Mouse (Mus musculus) testis, adult 2 months (tissue): Measurements from ENCODE around the gene Gucd1. TPM values are rescaled to one million over a fixed set of nuclear protein-coding genes. Genes with fewer than 3 reads are reported as not detected.

Experiments
- H3K27ac ChIP-seq: fragments of 200-500 bp; 2 replicates; pipeline ENCODE4 v1.5.1; 2012; ENCODE audit warnings: low read depth, low read length; ENCODE audit not compliant: control insufficient read depth, insufficient read depth
- H3K27me3 ChIP-seq: fragments of 200-500 bp; 2 replicates; pipeline ENCODE4 v1.6.1; 2012; ENCODE audit warnings: mild to moderate bottlenecking, low read length, moderate library complexity; ENCODE audit not compliant: control insufficient read depth, insufficient read depth
- H3K36me3 ChIP-seq: fragments of 200-500 bp; 2 replicates; pipeline ENCODE4 v1.6.1; 2012; ENCODE audit warnings: mild to moderate bottlenecking, low read length; ENCODE audit not compliant: control insufficient read depth, insufficient read depth
- H3K4me1 ChIP-seq: fragments of 200-500 bp; 2 replicates; pipeline ENCODE4 v1.6.1; 2012; ENCODE audit warnings: low read length; ENCODE audit not compliant: control insufficient read depth, insufficient read depth
- H3K4me3 ChIP-seq: fragments of 200-500 bp; 2 replicates; pipeline ENCODE4 v1.5.1; 2012; ENCODE audit warnings: low read depth, mild to moderate bottlenecking, low read length, moderate library complexity, mixed read lengths; ENCODE audit not compliant: control insufficient read depth
- CTCF ChIP-seq: fragments of 200-500 bp; IDR thresholded peaks from 2 replicates; pipeline ENCODE4 v1.5.1; 2012; ENCODE audit warnings: low read depth, mild to moderate bottlenecking, inconsistent platforms, low read length, moderate library complexity; ENCODE audit not compliant: control insufficient read depth, insufficient read depth, insufficient replicate concordance
- POLR2A ChIP-seq: fragments of 200-500 bp; IDR thresholded peaks from 2 replicates; pipeline ENCODE4 v1.6.1; 2012; ENCODE audit warnings: low read depth, mild to moderate bottlenecking, inconsistent platforms, low read length, moderate library complexity; ENCODE audit not compliant: control insufficient read depth
- polyA plus RNA-seq: library from polyadenylated mRNA; depleted of rRNA; stranded (reverse); fragments of >200 nt; gene quantifications from 2 replicates; pipeline ENCODE4 v1.2.3, GENCODE M21; 2012

Gene Gucd1
- polyA plus RNA-seq, 1 experiment: 15.1 TPM

GRCm38 (mm10) chr10:75450331-75450730 lies 67.4 kb downstream of the Gucd1 start:
- Histone ChIP-seq H3K27me3 (no peaks in the 10 kb centered on the region), H3K36me3 (no peaks in the 10 kb centered on the region), H3K4me1 (peaks cover 9% of the 10 kb centered on the region), H3K4me3 (no peak overlapping the region), H3K27ac (no peak overlapping the region)
- no peak for TF ChIP-seq POLR2A
- no peak for TF ChIP-seq CTCF

GRCm38 (mm10) chr10:75448806-75449420 lies 68.9 kb downstream of the Gucd1 start:
- peak overlapping the region; percentile 82 for H3K4me3 ChIP-seq
- TF ChIP-seq POLR2A (peak; percentile 20; the same call in 1 of the 2 replicates), CTCF (no peak)
- no peaks in the 10 kb centered on the region for H3K36me3 ChIP-seq
- H3K27ac ChIP-seq: peak overlapping the region; percentile 24; the same call in 1 of the 2 replicates
- peaks cover 20% of the 10 kb centered on the region for H3K4me1 ChIP-seq
- no peaks in the 10 kb centered on the region for H3K27me3 ChIP-seq

- Histone ChIP-seq H3K4me3 (peak overlapping the region; percentile 87), H3K4me1 (peaks cover 25% of the 10 kb centered on the region), H3K36me3 (no peaks in the 10 kb centered on the region), H3K27ac (no peak overlapping the region), H3K27me3 (no peaks in the 10 kb centered on the region)
- no peak for TF ChIP-seq CTCF
- no peak for TF ChIP-seq POLR2A
These were observed 70.3 kb downstream of the Gucd1 start for GRCm38 (mm10) chr10:75447489-75447888.

- Histone ChIP-seq H3K4me3 (peak overlapping the region; percentile 87), H3K27ac (no peak overlapping the region), H3K4me1 (peaks cover 25% of the 10 kb centered on the region), H3K36me3 (no peaks in the 10 kb centered on the region), H3K27me3 (no peaks in the 10 kb centered on the region)
- TF ChIP-seq CTCF: no peak
- peak; percentile 75; the same call in 1 of the 2 replicates for TF ChIP-seq POLR2A
These were observed 71.2 kb downstream of the Gucd1 start for GRCm38 (mm10) chr10:75446501-75447083.

- Histone ChIP-seq H3K4me1 (peaks cover 25% of the 10 kb centered on the region), H3K36me3 (no peaks in the 10 kb centered on the region), H3K4me3 (no peak overlapping the region; the same call in 1 of the 2 replicates), H3K27me3 (no peaks in the 10 kb centered on the region), H3K27ac (no peak overlapping the region)
- TF ChIP-seq POLR2A (no peak), CTCF (no peak)
These were observed 72.7 kb downstream of the Gucd1 start for GRCm38 (mm10) chr10:75445030-75445429.

GRCm38 (mm10) chr10:75444111-75444826 lies 73.5 kb downstream of the Gucd1 start:
- TF ChIP-seq CTCF (no peak), POLR2A (no peak)
- Histone ChIP-seq H3K4me1 (peaks cover 25% of the 10 kb centered on the region), H3K4me3 (peak overlapping the region; percentile 66), H3K27ac (no peak overlapping the region), H3K36me3 (no peaks in the 10 kb centered on the region), H3K27me3 (no peaks in the 10 kb centered on the region)

GRCm38 (mm10) chr10:75443017-75443416 lies 74.8 kb downstream of the Gucd1 start:
- peaks cover 25% of the 10 kb centered on the region for H3K4me1 ChIP-seq
- TF ChIP-seq POLR2A: no peak
- no peak for TF ChIP-seq CTCF
- no peaks in the 10 kb centered on the region for H3K27me3 ChIP-seq
- no peak overlapping the region for H3K27ac ChIP-seq
- no peaks in the 10 kb centered on the region for H3K36me3 ChIP-seq
- no peak overlapping the region for H3K4me3 ChIP-seq
